Mouse (Mus musculus) hindbrain, embryonic 15.5 days (tissue): ENCODE results near the gene Hapln1. TPM values are rescaled to one million over a fixed set of nuclear protein-coding genes. Genes with fewer than 3 reads are reported as not detected.

Experiments used
- ATAC-seq: fragments of 200-750 bp; cut with Nextera tagmentation; 2 replicates; pipeline ENCODE4 v1.8.0; 2017; ENCODE audit warnings: low read depth, moderate number of reproducible peaks, moderate TSS enrichment; ENCODE audit not compliant: low FRiP score
- H3K27ac ChIP-seq: fragments of 300-500 bp; sonication (generic); replicated peaks from 2 replicates; pipeline ENCODE4 v1.5.1; 2015; ENCODE audit warnings: mild to moderate bottlenecking, inconsistent platforms
- H3K27me3 ChIP-seq: fragments of 300-500 bp; sonication (generic); 2 replicates; pipeline ENCODE4 v1.6.1; 2015; ENCODE audit warnings: control low read depth, inconsistent platforms
- H3K36me3 ChIP-seq: fragments of 300-500 bp; sonication (generic); 2 replicates; pipeline ENCODE4 v1.6.1; 2015; ENCODE audit warnings: control low read depth, inconsistent platforms
- H3K4me1 ChIP-seq: fragments of 300-500 bp; sonication (generic); replicated peaks from 2 replicates; pipeline ENCODE4 v1.6.1; 2015; ENCODE audit warnings: control low read depth, inconsistent platforms
- H3K4me2 ChIP-seq: fragments of 300-500 bp; sonication (generic); 2 replicates; pipeline ENCODE4 v1.6.1; 2015; ENCODE audit warnings: moderate library complexity, mild to moderate bottlenecking, inconsistent platforms
- H3K4me3 ChIP-seq: fragments of 300-500 bp; sonication (generic); 2 replicates; pipeline ENCODE4 v1.5.1; 2015; ENCODE audit warnings: mild to moderate bottlenecking, inconsistent platforms
- H3K9ac ChIP-seq: fragments of 300-500 bp; sonication (generic); 2 replicates; pipeline ENCODE4 v1.6.1; 2015; ENCODE audit warnings: inconsistent platforms
- H3K9me3 ChIP-seq: fragments of 300-500 bp; sonication (generic); 2 replicates; pipeline ENCODE4 v1.6.1; 2016; ENCODE audit warnings: control low read depth, inconsistent platforms
- WGBS: fragments of 180-500 bp; shearing (Covaris S2); methylation state at CpG from one replicate; pipeline ENCODE4 v1.1.7; 2015; 5-methylcytosine and 5-hydroxymethylcytosine counted together
- polyA plus RNA-seq: library from polyadenylated mRNA; unstranded; fragments of >200 nt; fragmentation: Nextera tagmentation; extraction: Ambion mirVana; gene quantifications from 2 replicates; pipeline ENCODE4 v1.2.1, GENCODE M21; 2015

The Hapln1 gene
- polyA plus RNA-seq, 1 experiment from 2014 or later, result 0.82 TPM

- Histone ChIP-seq H3K9ac (no peak overlapping the region), H3K27ac (no peak overlapping the region), H3K27me3 (no peaks in the 10 kb centered on the region), H3K4me2 (no peak overlapping the region), H3K36me3 (no peaks in the 10 kb centered on the region), H3K4me1 (no peaks in the 10 kb centered on the region), H3K9me3 (no peaks in the 10 kb centered on the region), H3K4me3 (no peak overlapping the region)
- WGBS, result 55% methylated on average over 3 of the region's 3 CpGs
- ATAC-seq, result no peak
These were observed 67.8 kb downstream of the Hapln1 start for GRCm38 (mm10) chr13:89607399-89607798.

GRCm38 (mm10) chr13:89619064-89619463 is 79.5 kb downstream of the Hapln1 start:
- Histone ChIP-seq H3K27ac (no peak overlapping the region), H3K4me1 (no peaks in the 10 kb centered on the region), H3K9ac (no peak overlapping the region), H3K4me3 (no peak overlapping the region), H3K4me2 (no peak overlapping the region), H3K27me3 (no peaks in the 10 kb centered on the region), H3K9me3 (no peaks in the 10 kb centered on the region), H3K36me3 (no peaks in the 10 kb centered on the region)
- 89% methylated on average over 3 of the region's 3 CpGs for WGBS
- no peak for ATAC-seq

- no peak overlapping the region for H3K9ac ChIP-seq
- H3K27me3 ChIP-seq, result no peaks in the 10 kb centered on the region
- 31% methylated on average over 4 of the region's 4 CpGs for WGBS
- H3K9me3 ChIP-seq, result no peaks in the 10 kb centered on the region
- no peak overlapping the region for H3K4me3 ChIP-seq
- H3K27ac ChIP-seq, result no peak overlapping the region
- no peaks in the 10 kb centered on the region for H3K4me1 ChIP-seq
- H3K36me3 ChIP-seq, result no peaks in the 10 kb centered on the region
- no peak overlapping the region for H3K4me2 ChIP-seq
- peak; percentile 61; the same call in 1 of the 2 replicates for ATAC-seq
These were observed 94.6 kb downstream of the Hapln1 start for GRCm38 (mm10) chr13:89634137-89634683.

GRCm38 (mm10) chr13:89637012-89637411 is 97.4 kb downstream of the Hapln1 start:
- H3K4me2 ChIP-seq, result no peak overlapping the region
- WGBS, result 78% methylated on average over 3 of the region's 3 CpGs
- ATAC-seq, result no peak

GRCm38 (mm10) chr13:89645589-89645988 is 106.0 kb downstream of the Hapln1 start:
- Histone ChIP-seq H3K4me1 (no peaks in the 10 kb centered on the region), H3K4me3 (no peak overlapping the region), H3K4me2 (no peak overlapping the region), H3K9me3 (no peaks in the 10 kb centered on the region), H3K27me3 (no peaks in the 10 kb centered on the region), H3K36me3 (no peaks in the 10 kb centered on the region), H3K9ac (no peak overlapping the region), H3K27ac (no peak overlapping the region)
- ATAC-seq, result no peak
- WGBS, result 51% methylated on average over 2 of the region's 2 CpGs

More at GRCm38 (mm10) chr13:89637012-89637411, 97.4 kb downstream of the Hapln1 start:
- Histone ChIP-seq H3K9ac (no peak overlapping the region), H3K4me1 (no peaks in the 10 kb centered on the region), H3K4me3 (no peak overlapping the region), H3K9me3 (no peaks in the 10 kb centered on the region), H3K36me3 (no peaks in the 10 kb centered on the region), H3K27me3 (no peaks in the 10 kb centered on the region), H3K27ac (no peak overlapping the region)

- Histone ChIP-seq H3K9me3 (no peaks in the 10 kb centered on the region), H3K4me3 (no peak overlapping the region), H3K4me2 (no peak overlapping the region), H3K27me3 (no peaks in the 10 kb centered on the region), H3K4me1 (no peaks in the 10 kb centered on the region), H3K9ac (no peak overlapping the region), H3K27ac (no peak overlapping the region), H3K36me3 (peaks cover 7% of the 10 kb centered on the region; the same call in 1 of the 2 replicates)
- no peak for ATAC-seq
- WGBS, result 75% methylated on average over 1 of the region's 1 CpGs
These were observed 113.2 kb downstream of the Hapln1 start for GRCm38 (mm10) chr13:89652773-89653172.

- Histone ChIP-seq H3K36me3 (peaks cover 7% of the 10 kb centered on the region; the same call in 1 of the 2 replicates), H3K4me1 (no peaks in the 10 kb centered on the region), H3K27ac (no peak overlapping the region), H3K9me3 (no peaks in the 10 kb centered on the region), H3K9ac (no peak overlapping the region), H3K4me2 (no peak overlapping the region), H3K27me3 (no peaks in the 10 kb centered on the region), H3K4me3 (no peak overlapping the region)
- ATAC-seq, result no peak
- 94% methylated on average over 2 of the region's 2 CpGs for WGBS
These were observed 113.7 kb downstream of the Hapln1 start for GRCm38 (mm10) chr13:89653279-89653678.

- Histone ChIP-seq H3K9me3 (no peaks in the 10 kb centered on the region), H3K9ac (no peak overlapping the region), H3K4me1 (no peaks in the 10 kb centered on the region), H3K4me2 (no peak overlapping the region), H3K27me3 (no peaks in the 10 kb centered on the region), H3K36me3 (peaks cover 7% of the 10 kb centered on the region; the same call in 1 of the 2 replicates), H3K27ac (no peak overlapping the region), H3K4me3 (no peak overlapping the region)
- 95% methylated on average over 11 of the region's 11 CpGs for WGBS
- no peak for ATAC-seq
These were observed 117.5 kb downstream of the Hapln1 start for GRCm38 (mm10) chr13:89657046-89657445.

Other genes with a start within 250 kb of the Hapln1 start
- gene Vcan, start 202.7 kb downstream of the Hapln1 start, polyA plus RNA-seq, result 29.3 and 36.2 TPM in 2 replicates